21 mouse cellular contexts compared by ENCODE assay signal in genomic region chr10:122817741-122818140, GRCm38 (mm10).
"Had no signal": no experiment of that assay in that cellular context is flagged by ENCODE, and none has a peak within 500 bp of the region (broad histone marks: within the 10 kb centered on the region; RNA-seq: fewer than 3 reads in every experiment).

No protein-coding gene starts in this region.

- DNase-seq: kidney, adult 2 months; kidney, postnatal 36 days; left cerebral cortex, postnatal 4 days; liver; lung, adult 2 months; right cerebral cortex, adult 18-20 months; right cerebral cortex, postnatal 14 days; right cerebral cortex, postnatal 4 days; thymus, postnatal 25 days had no signal

- H3K4me2 ChIP-seq: limb, embryonic 13.5 days; liver, embryonic 12.5 days; liver, embryonic 15.5 days; midbrain, embryonic 12.5 days; midbrain, embryonic 15.5 days; neural tube, embryonic 12.5 days; stomach, embryonic 15.5 days had no signal

- H3K9me3 ChIP-seq: limb, embryonic 13.5 days; liver, embryonic 12.5 days; liver, embryonic 15.5 days; midbrain, embryonic 12.5 days; midbrain, embryonic 15.5 days; neural tube, embryonic 12.5 days; stomach, embryonic 15.5 days had no signal

- H3K4me3 ChIP-seq: limb, embryonic 13.5 days; liver, embryonic 12.5 days; liver, embryonic 15.5 days; midbrain, embryonic 12.5 days; midbrain, embryonic 15.5 days; myocyte; neural tube, embryonic 12.5 days; stomach, embryonic 15.5 days had no signal

- H3K9ac ChIP-seq: limb, embryonic 13.5 days; liver, embryonic 12.5 days; liver, embryonic 15.5 days; midbrain, embryonic 12.5 days; midbrain, embryonic 15.5 days; neural tube, embryonic 12.5 days; stomach, embryonic 15.5 days had no signal

- H3K27ac ChIP-seq: kidney, postnatal 0 days; limb, embryonic 13.5 days; liver, embryonic 12.5 days; liver, embryonic 15.5 days; macrophage; midbrain, embryonic 12.5 days; midbrain, embryonic 15.5 days; neural tube, embryonic 12.5 days; stomach, embryonic 15.5 days had no signal

- H3K36me3 ChIP-seq: limb, embryonic 13.5 days; liver, embryonic 12.5 days; liver, embryonic 15.5 days; midbrain, embryonic 12.5 days; midbrain, embryonic 15.5 days; neural tube, embryonic 12.5 days; stomach, embryonic 15.5 days had no signal

- ATAC-seq: inflammation-experienced regulatory T-cells, adult 6 months; intestine, postnatal 0 days; liver, embryonic 12.5 days; midbrain, embryonic 15.5 days had no signal

- H3K27me3 ChIP-seq: limb, embryonic 13.5 days; liver, embryonic 12.5 days; liver, embryonic 15.5 days; midbrain, embryonic 12.5 days; midbrain, embryonic 15.5 days; stomach, embryonic 15.5 days had no signal

- H3K4me1 ChIP-seq: liver, embryonic 12.5 days; midbrain, embryonic 15.5 days; stomach, embryonic 15.5 days had no signal
